Mouse (Mus musculus): ENCODE measurements around the gene Sftpa1. TPM values are rescaled to one million over a fixed set of nuclear protein-coding genes. Genes with fewer than 3 reads are reported as not detected.

Sftpa1 gene
- polyA plus RNA-seq, 1 experiment from 2014 or later: 0.14 TPM

GRCm38 (mm10) chr14:41100712-41101111 is 30.9 kb upstream of the Sftpa1 start:
- no peaks in the 10 kb centered on the region for H3K4me1 ChIP-seq (replicated peaks; ENCODE audit: control insufficient read depth, insufficient read depth, low read length)
- H3K9ac ChIP-seq (ENCODE audit: low read depth, low read length): no peak overlapping the region
- H3K4me3 ChIP-seq (ENCODE audit: low read depth, low read length): no peak overlapping the region
- no peaks in the 10 kb centered on the region for H3K36me3 ChIP-seq (ENCODE audit: control insufficient read depth, insufficient read depth)
- no peaks in the 10 kb centered on the region for H3K9me3 ChIP-seq (ENCODE audit: control insufficient read depth)
- 42% methylated on average over 3 of the region's 3 CpGs for WGBS
- H3K27me3 ChIP-seq (replicated peaks; ENCODE audit: control insufficient read depth, insufficient read depth, low read length): no peaks in the 10 kb centered on the region
- ATAC-seq: no peak
- TF ChIP-seq CTCF (IDR thresholded peaks at IDR 0.05; ENCODE audit: low read depth): no peak
- no peak overlapping the region for H3K4me2 ChIP-seq (replicated peaks; ENCODE audit: low read depth)
- no peak overlapping the region for H3K27ac ChIP-seq (ENCODE audit: low read depth, low read length)

GRCm38 (mm10) chr14:41101242-41101641 is 30.3 kb upstream of the Sftpa1 start:
- WGBS: 69% methylated on average over 5 of the region's 5 CpGs
- ATAC-seq: no peak
- H3K9ac ChIP-seq (ENCODE audit: low read depth, low read length): no peak overlapping the region

GRCm38 (mm10) chr14:41102269-41102668 is 29.3 kb upstream of the Sftpa1 start:
- Histone ChIP-seq H3K27me3 (replicated peaks; ENCODE audit: control insufficient read depth, insufficient read depth, low read length) (no peaks in the 10 kb centered on the region), H3K4me3 (ENCODE audit: low read depth, low read length) (no peak overlapping the region), H3K4me2 (replicated peaks; ENCODE audit: low read depth) (no peak overlapping the region), H3K9ac (ENCODE audit: low read depth, low read length) (no peak overlapping the region), H3K9me3 (ENCODE audit: control insufficient read depth) (no peaks in the 10 kb centered on the region), H3K36me3 (ENCODE audit: control insufficient read depth, insufficient read depth) (no peaks in the 10 kb centered on the region), H3K27ac (ENCODE audit: low read depth, low read length) (no peak overlapping the region), H3K4me1 (replicated peaks; ENCODE audit: control insufficient read depth, insufficient read depth, low read length) (no peaks in the 10 kb centered on the region)
- ATAC-seq: no peak
- 61% methylated on average over 2 of the region's 2 CpGs for WGBS
- TF ChIP-seq CTCF (IDR thresholded peaks at IDR 0.05; ENCODE audit: low read depth): no peak

More at GRCm38 (mm10) chr14:41101242-41101641, 30.3 kb upstream of the Sftpa1 start:
- no peak overlapping the region for H3K4me3 ChIP-seq (ENCODE audit: low read depth, low read length)
- no peak for TF ChIP-seq CTCF (IDR thresholded peaks at IDR 0.05; ENCODE audit: low read depth)
- no peak overlapping the region for H3K27ac ChIP-seq (ENCODE audit: low read depth, low read length)
- H3K4me1 ChIP-seq (replicated peaks; ENCODE audit: control insufficient read depth, insufficient read depth, low read length): no peaks in the 10 kb centered on the region
- no peak overlapping the region for H3K4me2 ChIP-seq (replicated peaks; ENCODE audit: low read depth)
- no peaks in the 10 kb centered on the region for H3K9me3 ChIP-seq (ENCODE audit: control insufficient read depth)
- H3K36me3 ChIP-seq (ENCODE audit: control insufficient read depth, insufficient read depth): no peaks in the 10 kb centered on the region
- H3K27me3 ChIP-seq (replicated peaks; ENCODE audit: control insufficient read depth, insufficient read depth, low read length): no peaks in the 10 kb centered on the region

DNA sequence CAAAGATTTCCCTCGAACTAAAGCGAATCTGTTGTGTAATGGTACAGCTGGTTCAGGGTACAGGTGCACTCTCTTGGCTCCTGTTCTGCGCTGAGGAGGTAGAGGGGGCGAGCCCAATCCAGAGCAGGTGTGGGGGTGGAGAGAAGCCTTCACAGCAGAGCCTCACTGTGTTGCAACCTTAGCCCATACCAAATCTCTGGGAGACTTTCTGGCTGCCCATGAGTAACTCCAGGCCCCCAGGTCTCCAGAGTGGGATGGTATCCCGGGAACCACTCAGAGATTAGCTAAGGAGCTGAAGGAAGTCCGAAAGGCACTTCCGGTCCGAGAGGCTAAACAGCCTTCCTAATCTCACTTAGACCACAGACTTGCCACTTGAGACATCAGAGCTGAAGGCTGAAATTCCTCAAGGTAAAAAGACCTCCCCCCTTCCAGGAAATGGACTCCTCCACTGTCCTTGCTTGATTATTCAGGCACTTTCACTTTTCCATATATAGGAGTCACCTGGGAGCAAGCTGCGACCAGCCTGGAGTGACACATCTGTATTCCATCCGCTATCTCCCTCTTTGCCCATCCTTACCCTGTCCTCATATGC is 26.6 kb upstream of the Sftpa1 start, which contains the start of gene Mat1a:
Mat1a (plus strand) TSS at position 183 of the 592 bp plus-strand sequence.
- Histone ChIP-seq H3K27ac (ENCODE audit: low read depth, low read length) (no peak within 1 kb of the TSS), H3K9ac (ENCODE audit: low read depth, low read length) (no peak within 1 kb of the TSS), H3K4me3 (ENCODE audit: low read depth, low read length) (no peak within 1 kb of the TSS), H3K27me3 (replicated peaks; ENCODE audit: control insufficient read depth, insufficient read depth, low read length) (no peaks in the 10 kb centered on the region), H3K9me3 (ENCODE audit: control insufficient read depth) (no peaks in the 10 kb centered on the region), H3K36me3 (ENCODE audit: control insufficient read depth, insufficient read depth) (no peaks in the 10 kb centered on the region), H3K4me2 (replicated peaks; ENCODE audit: low read depth) (no peak within 1 kb of the TSS), H3K4me1 (replicated peaks; ENCODE audit: control insufficient read depth, insufficient read depth, low read length) (no peaks in the 10 kb centered on the region)
- ATAC-seq: no peak
- TF ChIP-seq CTCF (IDR thresholded peaks at IDR 0.05; ENCODE audit: low read depth): no peak
- 59% methylated on average over 10 of the region's 10 CpGs for WGBS

DNA sequence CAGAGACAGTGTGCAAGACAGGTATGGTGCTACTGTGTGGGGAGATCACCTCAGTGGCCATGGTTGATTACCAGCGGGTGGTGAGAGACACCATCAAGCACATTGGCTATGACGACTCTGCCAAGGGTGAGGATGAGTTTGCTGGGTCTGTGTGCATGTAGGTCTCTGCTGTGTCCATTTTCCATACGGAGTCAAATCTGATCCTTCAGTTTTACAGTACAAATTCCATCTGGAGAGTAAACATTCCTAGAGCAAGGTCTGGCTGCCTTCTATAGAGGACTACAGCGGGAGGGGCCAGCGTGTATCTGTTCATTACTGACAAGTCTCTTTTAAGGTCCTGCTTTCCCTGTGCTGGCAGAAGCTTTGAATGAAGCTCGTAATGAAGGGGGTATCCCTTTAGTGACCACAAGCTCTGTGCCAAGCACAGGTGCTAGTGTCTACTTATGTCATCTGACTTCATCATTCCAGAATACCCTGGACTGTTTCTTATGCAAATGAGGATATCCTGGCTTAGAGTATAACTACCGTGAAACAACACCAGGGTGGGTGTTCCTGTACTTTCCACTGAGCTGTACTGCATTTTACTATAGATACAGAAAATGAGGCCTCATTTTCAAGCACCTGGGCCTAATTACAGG is 20.4 kb upstream of the Sftpa1 start:
- Histone ChIP-seq H3K9ac (ENCODE audit: low read depth, low read length) (no peak overlapping the region), H3K4me1 (replicated peaks; ENCODE audit: control insufficient read depth, insufficient read depth, low read length) (no peaks in the 10 kb centered on the region), H3K36me3 (ENCODE audit: control insufficient read depth, insufficient read depth) (no peaks in the 10 kb centered on the region), H3K9me3 (ENCODE audit: control insufficient read depth) (no peaks in the 10 kb centered on the region), H3K27ac (ENCODE audit: low read depth, low read length) (no peak overlapping the region), H3K4me3 (ENCODE audit: low read depth, low read length) (no peak overlapping the region), H3K4me2 (replicated peaks; ENCODE audit: low read depth) (no peak overlapping the region), H3K27me3 (replicated peaks; ENCODE audit: control insufficient read depth, insufficient read depth, low read length) (no peaks in the 10 kb centered on the region)
- no peak for TF ChIP-seq CTCF (IDR thresholded peaks at IDR 0.05; ENCODE audit: low read depth)
- 70% methylated on average over 7 of the region's 7 CpGs for WGBS
- no peak for ATAC-seq

DNA sequence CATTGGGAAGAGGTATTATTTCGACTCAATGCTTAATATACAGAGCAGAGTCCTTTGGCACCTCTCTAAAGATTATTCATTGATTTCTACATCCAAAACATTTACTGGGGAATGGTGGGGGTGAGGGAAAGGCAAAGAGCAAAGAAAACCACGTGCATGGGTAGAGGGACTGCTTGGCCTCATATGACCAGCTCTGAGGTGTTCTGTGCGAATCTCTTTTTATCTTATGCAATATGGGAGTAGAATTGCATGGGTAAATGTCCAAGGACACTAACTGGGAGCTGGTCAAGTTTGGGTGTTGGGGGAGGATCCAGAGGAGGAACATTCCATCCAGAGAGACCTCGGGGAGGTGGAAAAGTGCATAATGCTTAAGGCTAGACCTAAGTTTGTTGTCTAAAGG is 18.6 kb upstream of the Sftpa1 start:
- no peak overlapping the region for H3K4me2 ChIP-seq (replicated peaks; ENCODE audit: low read depth)
- no peak overlapping the region for H3K4me3 ChIP-seq (ENCODE audit: low read depth, low read length)
- H3K9ac ChIP-seq (ENCODE audit: low read depth, low read length): no peak overlapping the region
- H3K4me1 ChIP-seq (replicated peaks; ENCODE audit: control insufficient read depth, insufficient read depth, low read length): no peaks in the 10 kb centered on the region
- ATAC-seq: no peak
- no peaks in the 10 kb centered on the region for H3K36me3 ChIP-seq (ENCODE audit: control insufficient read depth, insufficient read depth)
- no peaks in the 10 kb centered on the region for H3K27me3 ChIP-seq (replicated peaks; ENCODE audit: control insufficient read depth, insufficient read depth, low read length)
- H3K9me3 ChIP-seq (ENCODE audit: control insufficient read depth): no peaks in the 10 kb centered on the region
- TF ChIP-seq CTCF (IDR thresholded peaks at IDR 0.05; ENCODE audit: low read depth): no peak
- 74% methylated on average over 4 of the region's 4 CpGs for WGBS
- H3K27ac ChIP-seq (ENCODE audit: low read depth, low read length): no peak overlapping the region
